Mouse (Mus musculus): Measurements from ENCODE around the gene Acsbg2. TPM values are rescaled to one million over a fixed set of nuclear protein-coding genes. Genes with fewer than 3 reads are reported as not detected.
A peak's percentile ranks its signal among the peaks of the same experiment; 100 is the strongest.

Acsbg2 gene
- total RNA-seq, 2 experiments from 2014 or later: not detected

DNA sequence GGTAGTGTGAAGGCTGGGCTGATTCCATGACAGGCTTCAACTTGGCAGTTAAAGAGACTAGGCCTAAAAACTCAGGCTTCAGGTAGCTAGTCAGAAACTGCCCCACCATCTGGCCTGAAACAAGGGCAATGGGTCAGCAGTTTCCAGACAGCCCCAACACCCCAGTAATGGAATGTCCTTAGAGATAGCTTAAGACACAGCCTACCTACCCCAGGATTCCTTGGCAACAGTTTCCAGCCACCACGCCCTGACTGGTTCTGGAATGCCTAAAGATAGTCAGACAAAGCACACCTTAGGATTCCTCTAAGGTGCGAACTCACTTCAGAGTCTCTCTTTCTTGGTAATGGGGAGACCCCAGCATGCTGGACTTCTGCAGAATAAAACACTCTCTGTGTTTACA lies 51.9 kb downstream of the Acsbg2 start:
- DNase-seq: no peak

DNA sequence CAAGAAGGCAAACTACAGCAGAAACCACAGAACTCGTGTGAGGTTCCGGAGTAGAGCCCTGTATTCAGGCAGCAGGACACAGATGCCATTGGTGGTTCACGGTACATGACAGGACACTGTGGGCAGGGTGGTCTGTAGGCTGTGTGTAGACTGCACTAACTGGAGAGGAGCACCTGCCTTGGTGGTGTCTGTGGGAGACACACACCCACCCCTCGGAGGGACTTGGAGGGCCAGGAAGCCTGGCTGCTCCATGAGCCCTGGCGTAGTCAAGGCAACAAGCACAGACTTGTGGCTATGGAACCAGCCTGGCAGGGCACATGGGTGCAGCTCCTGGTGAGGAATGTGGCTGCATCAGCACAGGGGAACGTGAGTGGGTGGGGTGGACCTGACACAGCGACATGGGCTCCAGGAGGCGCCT lies 54.5 kb downstream of the Acsbg2 start:
- DNase-seq: no peak

- DNase-seq: no peak
Measured at GRCm38 (mm10) chr17:56819032-56819545, 55.2 kb downstream of the Acsbg2 start.

DNA sequence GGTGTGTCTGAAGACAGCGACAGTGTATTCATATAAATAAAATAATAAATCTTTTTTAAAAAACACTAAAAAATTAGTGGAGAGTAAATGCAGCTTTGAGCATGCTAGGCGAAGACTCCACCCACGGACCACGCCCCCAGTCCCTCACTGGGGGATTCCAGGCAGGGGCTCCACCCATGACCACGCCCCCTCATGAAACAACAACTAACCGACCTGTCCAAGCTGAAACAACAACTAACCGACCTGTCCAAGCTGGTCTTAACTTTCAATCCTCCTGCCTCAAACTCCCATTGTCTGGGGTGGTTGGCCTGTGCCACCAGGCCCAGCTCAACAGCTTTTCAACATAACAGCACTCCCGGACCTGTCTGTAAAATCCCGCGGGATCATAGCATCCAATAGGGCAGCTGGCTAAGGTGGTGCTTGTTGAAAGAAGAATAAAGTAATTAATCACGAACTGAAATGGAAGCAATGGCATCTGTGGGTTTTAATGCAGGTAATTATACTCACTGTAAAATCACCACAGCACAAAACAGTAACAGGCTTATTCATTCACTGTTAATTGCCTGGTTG lies 56.1 kb downstream of the Acsbg2 start:
- DNase-seq: no peak

GRCm38 (mm10) chr17:56815057-56815345 lies 59.2 kb downstream of the Acsbg2 start:
- no peak for DNase-seq

DNA sequence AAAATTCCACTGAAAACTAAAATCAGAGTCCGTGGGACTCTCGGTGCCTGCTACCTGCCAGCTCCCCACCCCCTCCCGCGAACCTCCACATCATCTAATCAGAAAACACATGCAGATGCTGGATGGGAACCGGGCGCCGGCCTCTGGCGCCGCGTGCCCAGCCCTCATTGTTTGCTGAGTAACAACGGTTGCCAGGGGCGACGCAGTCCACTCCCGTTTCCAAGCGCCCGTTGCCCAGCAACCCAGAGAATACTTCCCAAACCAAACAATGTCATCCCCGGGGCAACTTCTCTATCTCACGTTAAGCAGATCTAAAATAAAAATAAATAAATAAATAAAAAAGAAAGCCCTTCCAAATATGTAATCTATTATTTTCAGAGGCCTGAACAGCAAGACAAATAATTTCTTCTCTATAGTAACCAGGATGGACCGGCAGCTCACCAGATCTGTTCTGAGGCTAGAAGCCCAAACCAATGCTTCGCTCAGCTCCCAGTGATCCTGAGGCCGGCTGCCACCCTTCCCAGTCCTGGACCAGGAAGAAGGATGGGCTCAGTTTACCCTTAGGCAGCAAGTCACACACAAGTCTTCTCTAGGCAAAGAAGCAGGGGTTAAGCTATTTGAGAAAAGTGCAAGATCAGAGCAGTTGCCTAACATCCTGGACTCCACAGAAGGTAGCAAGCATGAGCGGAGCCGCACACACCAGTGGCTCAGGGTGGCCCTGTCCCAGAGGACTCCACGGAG lies 59.8 kb downstream of the Acsbg2 start:
- peak; percentile 83 for DNase-seq

DNA sequence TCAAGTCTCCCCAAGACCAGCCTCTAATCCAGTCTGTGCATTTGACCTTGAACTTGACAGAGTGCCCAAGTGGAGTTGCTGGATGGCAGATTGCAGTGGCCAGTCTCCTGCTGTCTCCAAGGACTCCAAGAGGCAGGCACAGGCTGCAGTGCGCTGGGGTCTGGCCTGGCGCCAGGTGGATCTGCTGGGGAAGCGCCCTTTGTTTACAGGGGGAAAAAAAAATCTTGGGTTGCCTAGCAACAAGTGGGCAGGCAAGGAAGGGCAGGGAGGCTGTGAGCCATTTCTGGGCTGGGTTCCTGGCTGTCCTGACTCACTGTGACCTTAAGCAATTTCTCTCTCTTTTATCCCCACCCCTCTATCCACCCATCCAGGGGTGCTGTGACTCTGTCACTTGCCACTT lies 64.0 kb downstream of the Acsbg2 start:
- peak; percentile 92 for DNase-seq

DNA sequence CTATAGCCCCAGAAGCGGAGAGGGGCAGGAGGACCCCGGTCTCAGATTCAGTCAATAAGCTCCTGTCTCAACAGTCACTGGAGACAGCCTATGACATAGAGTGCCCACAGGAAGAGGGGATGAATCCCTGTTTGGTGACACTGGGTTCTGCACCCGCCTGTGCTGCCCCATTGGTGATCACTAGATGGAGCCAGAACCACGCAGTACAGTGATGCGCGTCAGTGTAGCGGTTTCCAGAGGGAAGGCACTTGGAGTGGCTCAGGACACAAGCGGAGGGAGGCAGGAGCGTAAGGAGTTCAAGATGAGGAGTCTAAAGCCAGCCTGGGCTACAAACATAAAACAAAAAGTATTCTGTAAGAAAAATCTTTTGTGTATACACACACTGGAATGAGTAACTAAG lies 65.7 kb downstream of the Acsbg2 start:
- peak; percentile 75 for DNase-seq

DNA sequence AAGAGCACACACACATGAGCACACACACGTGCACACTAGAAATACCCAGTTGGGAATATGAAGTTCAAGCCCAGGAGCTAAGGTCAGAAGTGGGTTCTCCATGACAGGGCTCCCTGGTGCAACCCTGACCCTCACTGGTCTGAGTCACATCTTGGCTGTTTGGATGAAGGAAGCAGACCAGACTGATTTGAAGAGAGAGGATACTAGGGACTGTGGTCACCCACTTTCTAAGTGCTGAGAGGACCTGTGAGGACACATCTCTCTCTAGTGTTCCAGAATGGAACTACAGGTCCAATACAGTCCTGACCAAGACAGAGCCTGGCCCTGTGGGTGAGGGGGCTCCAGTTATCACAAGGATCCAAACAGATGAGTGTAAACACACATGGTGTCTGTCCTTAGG lies 68.5 kb downstream of the Acsbg2 start:
- no peak for DNase-seq

DNA sequence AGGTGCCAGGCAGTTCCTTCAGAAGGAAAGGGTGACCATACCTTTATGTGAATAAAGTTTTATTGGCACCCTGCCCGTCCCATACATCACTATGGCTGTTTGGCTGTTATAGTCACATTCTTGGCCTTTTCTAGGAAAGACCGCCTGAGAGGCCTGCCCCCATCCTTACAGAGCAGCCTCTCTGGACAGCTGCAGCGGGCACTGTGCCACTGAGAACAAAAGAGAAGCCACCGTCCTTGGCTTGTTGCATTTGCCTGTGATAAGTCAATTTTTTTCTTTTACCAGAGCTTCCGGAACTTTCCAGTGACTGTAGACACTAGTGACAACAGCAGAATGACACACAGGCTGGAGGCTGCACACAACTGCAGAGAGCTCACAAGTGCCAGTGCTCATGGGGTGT lies 69.3 kb downstream of the Acsbg2 start:
- DNase-seq: no peak

DNA sequence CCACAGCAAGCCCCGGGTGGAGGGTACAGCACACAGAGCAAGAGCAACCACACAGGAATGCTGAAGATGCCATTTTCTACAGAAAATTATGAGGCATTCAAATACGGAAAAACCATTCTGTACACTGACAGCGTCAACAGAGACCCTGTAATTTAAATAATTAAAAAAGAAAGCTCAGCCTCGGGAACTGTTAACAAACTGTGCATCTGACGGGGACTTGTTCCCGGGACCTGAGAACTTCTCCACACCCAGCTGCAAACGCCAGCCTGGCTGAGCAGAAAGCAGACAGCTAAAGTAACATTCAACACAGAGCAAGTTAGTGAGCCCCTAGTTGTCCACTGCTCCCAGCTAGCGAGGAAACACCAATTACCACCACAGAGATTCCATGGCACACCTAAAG lies 72.2 kb downstream of the Acsbg2 start:
- DNase-seq: no peak

GRCm38 (mm10) chr17:56799276-56799675 lies 75.0 kb downstream of the Acsbg2 start:
- no peak for DNase-seq

GRCm38 (mm10) chr17:56793614-56794319 lies 80.5 kb downstream of the Acsbg2 start:
- no peak for DNase-seq

Other genes with a start within 250 kb of the Acsbg2 start
- 10 to 100 TPM; 49.3 to 51.6 TPM for gene Lonp1, start 247.6 kb downstream of the Acsbg2 start, total RNA-seq (2021)
- gene Catsperd, start 246.3 kb downstream of the Acsbg2 start, total RNA-seq (2021): under 1 TPM in 1 of 2 experiments, not detected in 1; 0.09 TPM
- gene Ranbp3, start 201.2 kb downstream of the Acsbg2 start, total RNA-seq (2021): 10 to 100 TPM; 38.5 to 46.3 TPM
- 100 to 1,000 TPM; 377 to 422 TPM for gene Ndufa11, start 156.7 kb downstream of the Acsbg2 start, total RNA-seq (2021)
- 1 to 10 TPM; 6.6 to 7.0 TPM for gene Vmac, start 156.4 kb downstream of the Acsbg2 start, total RNA-seq (2021)
- 1 to 10 TPM in 1 of 2 experiments, under 1 TPM in 1; 0.95 to 1.4 TPM for gene Nrtn, start 116.9 kb downstream of the Acsbg2 start, total RNA-seq (2021)
- gene Dus3l, start 109.7 kb downstream of the Acsbg2 start, total RNA-seq (2021): 10 to 100 TPM; 17.3 to 21.1 TPM
- gene Prr22, start 104.2 kb downstream of the Acsbg2 start, total RNA-seq (2021): under 1 TPM; 0.19 to 0.20 TPM
- gene Rfx2, start 43.4 kb downstream of the Acsbg2 start, total RNA-seq (2021): 1 to 10 TPM; 2.6 to 5.5 TPM
- under 1 TPM in 1 of 2 experiments, not detected in 1; 0.11 TPM for gene 1700061G19Rik, start 1.0 kb upstream of the Acsbg2 start, total RNA-seq (2021)
- gene Mllt1, start 61.0 kb upstream of the Acsbg2 start, total RNA-seq (2021): 10 to 100 TPM; 15.5 to 23.1 TPM
- gene Acer1, start 107.7 kb upstream of the Acsbg2 start, total RNA-seq (2021): not detected
- 10 to 100 TPM; 32.7 to 34.9 TPM for gene Clpp, start 115.9 kb upstream of the Acsbg2 start, total RNA-seq (2021)
- 10 to 100 TPM; 29.5 to 33.5 TPM for gene Alkbh7, start 122.9 kb upstream of the Acsbg2 start, total RNA-seq (2021)
- gene Pspn, start 125.6 kb upstream of the Acsbg2 start, total RNA-seq (2021): not detected
- 10 to 100 TPM; 24.3 to 28.0 TPM for gene Gtf2f1, start 136.8 kb upstream of the Acsbg2 start, total RNA-seq (2021)
- gene Gm17949, start 137.0 kb upstream of the Acsbg2 start, total RNA-seq (2021): not detected
- 10 to 100 TPM; 47.0 to 57.4 TPM for gene Khsrp, start 157.1 kb upstream of the Acsbg2 start, total RNA-seq (2021)
- gene Slc25a41, start 167.2 kb upstream of the Acsbg2 start, total RNA-seq (2021): not detected
- gene Crb3, start 184.7 kb upstream of the Acsbg2 start, total RNA-seq (2021): under 1 TPM; 0.54 to 0.81 TPM
- gene Slc25a23, start 185.4 kb upstream of the Acsbg2 start, total RNA-seq (2021): 10 to 100 TPM; 42.1 to 50.9 TPM
- under 1 TPM; 0.52 to 0.79 TPM for gene Dennd1c, start 204.1 kb upstream of the Acsbg2 start, total RNA-seq (2021)
- gene Tubb4a, start 213.3 kb upstream of the Acsbg2 start, total RNA-seq (2021): 1 to 10 TPM; 4.2 to 4.6 TPM
- under 1 TPM; 0.42 to 0.95 TPM for gene Tnfsf9, start 230.9 kb upstream of the Acsbg2 start, total RNA-seq (2021)

Data from gastrocnemius, postnatal 10 days (tissue).